Mouse (Mus musculus): Measurements from ENCODE around the gene Tfeb. TPM values are rescaled to one million over a fixed set of nuclear protein-coding genes. Genes with fewer than 3 reads are reported as not detected.

The Tfeb gene
- polyA plus RNA-seq, 1 experiment from 2014 or later: 4.5 TPM

- Histone ChIP-seq H3K4me1 (peaks cover 13% of the 10 kb centered on the region), H3K4me2 (replicated peaks) (no peak overlapping the region), H3K27ac (no peak overlapping the region), H3K9me3 (no peaks in the 10 kb centered on the region), H3K36me3 (no peaks in the 10 kb centered on the region), H3K9ac (no peak overlapping the region), H3K4me3 (no peak overlapping the region), H3K27me3 (replicated peaks) (no peaks in the 10 kb centered on the region)
- ATAC-seq (ENCODE audit: low FRiP score, low read depth): no peak
- 90% methylated on average over 4 of the region's 4 CpGs for WGBS
These were observed 66.8 kb downstream of the Tfeb start for GRCm38 (mm10) chr17:47803662-47804061.

GRCm38 (mm10) chr17:47805047-47805835 lies 68.4 kb downstream of the Tfeb start:
- 32% methylated on average over 13 of the region's 13 CpGs for WGBS
- Histone ChIP-seq H3K27ac (no peak overlapping the region), H3K9me3 (no peaks in the 10 kb centered on the region), H3K27me3 (replicated peaks) (peaks cover 13% of the 10 kb centered on the region), H3K4me3 (no peak overlapping the region), H3K4me1 (peaks cover 13% of the 10 kb centered on the region), H3K36me3 (no peaks in the 10 kb centered on the region), H3K4me2 (replicated peaks) (no peak overlapping the region), H3K9ac (no peak overlapping the region)
- no peak for ATAC-seq (ENCODE audit: low FRiP score, low read depth)

- peaks cover 16% of the 10 kb centered on the region for H3K4me1 ChIP-seq
- H3K9ac ChIP-seq: no peak overlapping the region
- H3K27me3 ChIP-seq (replicated peaks): peaks cover 14% of the 10 kb centered on the region
- no peaks in the 10 kb centered on the region for H3K9me3 ChIP-seq
- ATAC-seq (ENCODE audit: low FRiP score, low read depth): no peak
- WGBS: 69% methylated on average over 9 of the region's 9 CpGs
- H3K27ac ChIP-seq: no peak overlapping the region
- H3K4me2 ChIP-seq (replicated peaks): no peak overlapping the region
- no peaks in the 10 kb centered on the region for H3K36me3 ChIP-seq
- no peak overlapping the region for H3K4me3 ChIP-seq
These were observed 69.4 kb downstream of the Tfeb start for GRCm38 (mm10) chr17:47806230-47806629.

- Histone ChIP-seq H3K4me2 (replicated peaks) (no peak overlapping the region; the same call in 1 of the 2 replicates), H3K4me1 (peaks cover 29% of the 10 kb centered on the region), H3K9me3 (no peaks in the 10 kb centered on the region), H3K27ac (no peak overlapping the region), H3K4me3 (no peak overlapping the region), H3K27me3 (replicated peaks) (peaks cover 25% of the 10 kb centered on the region), H3K9ac (no peak overlapping the region), H3K36me3 (0 out of 2 replicates have a peak, but pooled peaks cover 3% of the 10 kb centered on the region)
- 21% methylated on average over 15 of the region's 15 CpGs for WGBS
- peak; percentile 56 for ATAC-seq (ENCODE audit: low FRiP score, low read depth)
These were observed 74.5 kb downstream of the Tfeb start for GRCm38 (mm10) chr17:47811265-47811800.

GRCm38 (mm10) chr17:47812200-47812599 lies 75.4 kb downstream of the Tfeb start:
- H3K4me3 ChIP-seq: no peak overlapping the region
- H3K27me3 ChIP-seq (replicated peaks): peaks cover 27% of the 10 kb centered on the region
- H3K27ac ChIP-seq: no peak overlapping the region
- 0 out of 2 replicates have a peak, but pooled peaks cover 3% of the 10 kb centered on the region for H3K36me3 ChIP-seq
- WGBS: 79% methylated on average over 6 of the region's 6 CpGs
- H3K9me3 ChIP-seq: no peaks in the 10 kb centered on the region
- ATAC-seq (ENCODE audit: low FRiP score, low read depth): no peak
- H3K4me2 ChIP-seq (replicated peaks): no peak overlapping the region
- H3K9ac ChIP-seq: no peak overlapping the region
- H3K4me1 ChIP-seq: peaks cover 29% of the 10 kb centered on the region

GRCm38 (mm10) chr17:47813616-47814015 lies 76.8 kb downstream of the Tfeb start:
- Histone ChIP-seq H3K36me3 (0 out of 2 replicates have a peak, but pooled peaks cover 3% of the 10 kb centered on the region), H3K4me1 (peaks cover 29% of the 10 kb centered on the region), H3K4me3 (no peak overlapping the region), H3K27ac (no peak overlapping the region), H3K4me2 (replicated peaks) (no peak overlapping the region), H3K27me3 (replicated peaks) (peaks cover 27% of the 10 kb centered on the region), H3K9ac (no peak overlapping the region), H3K9me3 (no peaks in the 10 kb centered on the region)
- no peak for ATAC-seq (ENCODE audit: low FRiP score, low read depth)
- 67% methylated on average over 5 of the region's 5 CpGs for WGBS

- Histone ChIP-seq H3K27me3 (replicated peaks) (peaks cover 19% of the 10 kb centered on the region), H3K27ac (no peak overlapping the region), H3K4me2 (replicated peaks) (no peak overlapping the region), H3K9me3 (no peaks in the 10 kb centered on the region), H3K9ac (no peak overlapping the region), H3K36me3 (0 out of 2 replicates have a peak, but pooled peaks cover 3% of the 10 kb centered on the region), H3K4me3 (no peak overlapping the region), H3K4me1 (peaks cover 29% of the 10 kb centered on the region)
- 24% methylated on average over 6 of the region's 6 CpGs for WGBS
- no peak for ATAC-seq (ENCODE audit: low FRiP score, low read depth)
These were observed 77.7 kb downstream of the Tfeb start for GRCm38 (mm10) chr17:47814496-47814895.

GRCm38 (mm10) chr17:47815446-47815845 lies 78.6 kb downstream of the Tfeb start:
- WGBS: 46% methylated on average over 10 of the region's 10 CpGs
- Histone ChIP-seq H3K9ac (no peak overlapping the region), H3K36me3 (0 out of 2 replicates have a peak, but pooled peaks cover 3% of the 10 kb centered on the region), H3K9me3 (no peaks in the 10 kb centered on the region), H3K4me2 (replicated peaks) (no peak overlapping the region), H3K27me3 (replicated peaks) (peaks cover 13% of the 10 kb centered on the region), H3K4me1 (peaks cover 29% of the 10 kb centered on the region), H3K4me3 (no peak overlapping the region), H3K27ac (no peak overlapping the region)
- ATAC-seq (ENCODE audit: low FRiP score, low read depth): no peak

- H3K4me2 ChIP-seq (replicated peaks): no peak overlapping the region
- ATAC-seq (ENCODE audit: low FRiP score, low read depth): no peak
- H3K36me3 ChIP-seq: 0 out of 2 replicates have a peak, but pooled peaks cover 10% of the 10 kb centered on the region
- peaks cover 28% of the 10 kb centered on the region for H3K4me1 ChIP-seq
- no peak overlapping the region for H3K27ac ChIP-seq
- no peak overlapping the region for H3K4me3 ChIP-seq
- 69% methylated on average over 13 of the region's 13 CpGs for WGBS
- no peaks in the 10 kb centered on the region for H3K9me3 ChIP-seq
- peaks cover 5% of the 10 kb centered on the region for H3K27me3 ChIP-seq (replicated peaks)
- H3K9ac ChIP-seq: no peak overlapping the region
These were observed 81.4 kb downstream of the Tfeb start for GRCm38 (mm10) chr17:47818038-47818725.

- 0 out of 2 replicates have a peak, but pooled peaks cover 6% of the 10 kb centered on the region for H3K36me3 ChIP-seq
- H3K4me2 ChIP-seq (replicated peaks): no peak overlapping the region
- no peak overlapping the region for H3K9ac ChIP-seq
These were observed 84.5 kb downstream of the Tfeb start for GRCm38 (mm10) chr17:47821339-47821738.

GRCm38 (mm10) chr17:47831161-47831560 lies 94.3 kb downstream of the Tfeb start:
- Histone ChIP-seq H3K27ac (no peak overlapping the region), H3K4me3 (no peak overlapping the region; the same call in 1 of the 2 replicates), H3K36me3 (0 out of 2 replicates have a peak, but pooled peaks cover 2% of the 10 kb centered on the region), H3K4me1 (peaks cover 42% of the 10 kb centered on the region), H3K4me2 (replicated peaks) (peak overlapping the region; percentile 86), H3K9ac (0 out of 2 replicates have a peak overlapping the region, but pooled peaks have one; percentile 13), H3K27me3 (replicated peaks) (peaks cover 41% of the 10 kb centered on the region), H3K9me3 (no peaks in the 10 kb centered on the region)
- WGBS: 3% methylated on average over 9 of the region's 9 CpGs
- ATAC-seq (ENCODE audit: low FRiP score, low read depth): no peak

More at GRCm38 (mm10) chr17:47821339-47821738, 84.5 kb downstream of the Tfeb start:
- Histone ChIP-seq H3K4me1 (0 out of 2 replicates have a peak, but pooled peaks cover 10% of the 10 kb centered on the region), H3K27me3 (replicated peaks) (peaks cover 1% of the 10 kb centered on the region; the same call in 1 of the 2 replicates), H3K9me3 (no peaks in the 10 kb centered on the region), H3K4me3 (no peak overlapping the region), H3K27ac (no peak overlapping the region)
- no peak for ATAC-seq (ENCODE audit: low FRiP score, low read depth)
- WGBS: 76% methylated on average over 8 of the region's 8 CpGs

- 37% methylated on average over 5 of the region's 5 CpGs for WGBS
- peak overlapping the region; percentile 86 for H3K4me2 ChIP-seq (replicated peaks)
- no peak overlapping the region for H3K27ac ChIP-seq
- ATAC-seq (ENCODE audit: low FRiP score, low read depth): no peak
- peaks cover 42% of the 10 kb centered on the region for H3K4me1 ChIP-seq
- H3K27me3 ChIP-seq (replicated peaks): peaks cover 41% of the 10 kb centered on the region
- H3K36me3 ChIP-seq: 0 out of 2 replicates have a peak, but pooled peaks cover 2% of the 10 kb centered on the region
- no peak overlapping the region for H3K9ac ChIP-seq
- H3K4me3 ChIP-seq: peak overlapping the region; percentile 54
- no peaks in the 10 kb centered on the region for H3K9me3 ChIP-seq
These were observed 94.9 kb downstream of the Tfeb start for GRCm38 (mm10) chr17:47831772-47832171.

Measured in neural tube, embryonic 12.5 days (tissue).